Mouse (Mus musculus) myocyte (in vitro differentiated cells): ENCODE measurements around the gene Vmn1r58.

ENCODE experiments used
- CEBPB ChIP-seq: IDR thresholded peaks from 2 replicates; pipeline ENCODE4 v1.6.1; 2011; ENCODE audit warnings: mild to moderate bottlenecking, moderate library complexity; ENCODE audit not compliant: poor library complexity, insufficient read depth, severe bottlenecking
- E2F4 ChIP-seq: IDR thresholded peaks from one replicate; pipeline ENCODE4 v1.6.1; 2011; ENCODE audit warnings: mild to moderate bottlenecking, control low read depth, moderate library complexity; ENCODE audit not compliant: insufficient read depth
- MYOG ChIP-seq, 3 experiments: IDR thresholded peaks; one replicate each; pipeline ENCODE4 v1.6.1; 2011; ENCODE audit warnings: control low read depth in 2 of 3, low read depth in 2 of 3, mild to moderate bottlenecking in 2 of 3; ENCODE audit not compliant: insufficient read length in 2 of 3, control insufficient read depth in 1 of 3, insufficient read depth in 1 of 3
- POLR2A ChIP-seq: IDR thresholded peaks from one replicate; pipeline ENCODE4 v1.6.1; 2011; ENCODE audit warnings: low read depth, mild to moderate bottlenecking, control low read depth, moderate library complexity; ENCODE audit not compliant: insufficient read length
- USF1 ChIP-seq: IDR thresholded peaks from one replicate; pipeline ENCODE4 v1.6.1; 2011; ENCODE audit warnings: low read depth, mild to moderate bottlenecking, control low read depth, moderate library complexity

- TF ChIP-seq POLR2A = no peak
- no peak for TF ChIP-seq CEBPB
- TF ChIP-seq MYOG (IDR thresholded peaks at IDR 0.05; ENCODE audit: control insufficient read depth in 1 of 3, insufficient read depth in 1 of 3, insufficient read length in 2 of 3, low read depth in 2 of 3) = no peak
- TF ChIP-seq USF1 = no peak
- TF ChIP-seq E2F4 = no peak
Measured at GRCm38 (mm10) chr7:5363599-5363998, 49.6 kb downstream of the Vmn1r58 start.
